Mouse (Mus musculus) stomach, embryonic 16.5 days (tissue): ENCODE measurements at regions not wholly inside any gene's neighbourhood (a gene's known extent, or its start where the extent isn't known, plus 50 kb on each side); places are given as distances from the start of the nearest gene placed in this dataset.

ENCODE experiments used
- ATAC-seq: fragments of 200-750 bp; cut with Nextera tagmentation; 2 replicates; pipeline ENCODE4 v1.8.0; 2017; ENCODE audit warnings: moderate number of reproducible peaks, moderate TSS enrichment; ENCODE audit not compliant: insufficient read depth, low FRiP score
- H3K27ac ChIP-seq: fragments of 300-500 bp; sonication (generic); 2 replicates; pipeline ENCODE4 v1.5.1; 2014; ENCODE audit warnings: low read length
- H3K27me3 ChIP-seq: fragments of 300-500 bp; sonication (generic); 2 replicates; pipeline ENCODE4 v1.6.1; 2014; ENCODE audit warnings: low read length, control low read depth, mixed read lengths; ENCODE audit not compliant: control insufficient read depth, insufficient read depth
- H3K36me3 ChIP-seq: fragments of 300-500 bp; sonication (generic); 2 replicates; pipeline ENCODE4 v1.6.1; 2014; ENCODE audit warnings: low read length; ENCODE audit not compliant: control insufficient read depth, insufficient read depth
- H3K4me1 ChIP-seq: fragments of 300-500 bp; sonication (generic); 2 replicates; pipeline ENCODE4 v1.6.1; 2014; ENCODE audit warnings: low read length, control low read depth, mixed read lengths; ENCODE audit not compliant: control insufficient read depth, insufficient read depth
- H3K4me2 ChIP-seq: fragments of 300-500 bp; sonication (generic); 2 replicates; pipeline ENCODE4 v1.6.1; 2014; ENCODE audit warnings: low read depth, low read length, mixed read lengths
- H3K4me3 ChIP-seq: fragments of 300-500 bp; sonication (generic); replicated peaks from 2 replicates; pipeline ENCODE4 v1.5.1; 2014; ENCODE audit warnings: mild to moderate bottlenecking, low read length
- H3K9ac ChIP-seq: fragments of 300-500 bp; sonication (generic); 2 replicates; pipeline ENCODE4 v1.6.1; 2014; ENCODE audit warnings: low read length
- H3K9me3 ChIP-seq: fragments of 300-500 bp; sonication (generic); replicated peaks from 2 replicates; pipeline ENCODE4 v1.6.1; 2016; ENCODE audit warnings: low read length, control low read depth; ENCODE audit not compliant: control insufficient read depth
- WGBS: fragments of 180-500 bp; shearing (Covaris S2); extraction: QIAGEN DNeasy Blood & Tissue Kit; methylation state at CpG from one replicate; pipeline ENCODE4 v1.1.7; 2014; 5-methylcytosine and 5-hydroxymethylcytosine counted together

- WGBS: 83% methylated on average over 9 of the region's 9 CpGs
Observed at GRCm38 (mm10) chr1:59403831-59404547, 78.2 kb upstream of the Fzd7 start.

GRCm38 (mm10) chr1:59405370-59405769 lies 76.9 kb upstream of the Fzd7 start:
- H3K4me3 ChIP-seq: no peak overlapping the region
- no peak for ATAC-seq
- no peak overlapping the region for H3K9ac ChIP-seq
- H3K36me3 ChIP-seq: no peaks in the 10 kb centered on the region
- H3K27me3 ChIP-seq: no peaks in the 10 kb centered on the region
- H3K27ac ChIP-seq: no peak overlapping the region
- no peaks in the 10 kb centered on the region for H3K9me3 ChIP-seq
- WGBS: 79% methylated on average over 8 of the region's 8 CpGs
- no peak overlapping the region for H3K4me2 ChIP-seq
- no peaks in the 10 kb centered on the region for H3K4me1 ChIP-seq

More at GRCm38 (mm10) chr1:59403831-59404547, 78.2 kb upstream of the Fzd7 start:
- no peaks in the 10 kb centered on the region for H3K4me1 ChIP-seq
- no peak overlapping the region for H3K4me3 ChIP-seq
- no peaks in the 10 kb centered on the region for H3K27me3 ChIP-seq
- no peaks in the 10 kb centered on the region for H3K9me3 ChIP-seq
- H3K36me3 ChIP-seq: no peaks in the 10 kb centered on the region
- ATAC-seq: no peak
- H3K27ac ChIP-seq: no peak overlapping the region
- no peak overlapping the region for H3K4me2 ChIP-seq
- no peak overlapping the region for H3K9ac ChIP-seq

- no peak overlapping the region for H3K4me2 ChIP-seq
- no peak for ATAC-seq
- H3K4me1 ChIP-seq: no peaks in the 10 kb centered on the region
- no peak overlapping the region for H3K27ac ChIP-seq
- 54% methylated on average over 6 of the region's 6 CpGs for WGBS
- no peak overlapping the region for H3K4me3 ChIP-seq
- no peaks in the 10 kb centered on the region for H3K36me3 ChIP-seq
- no peaks in the 10 kb centered on the region for H3K27me3 ChIP-seq
- H3K9ac ChIP-seq: no peak overlapping the region
- no peaks in the 10 kb centered on the region for H3K9me3 ChIP-seq
Observed at GRCm38 (mm10) chr1:59406741-59407306, 75.4 kb upstream of the Fzd7 start.

- no peak for ATAC-seq
- WGBS: 21% methylated on average over 8 of the region's 8 CpGs
- no peak overlapping the region for H3K27ac ChIP-seq
Observed at GRCm38 (mm10) chr1:59409585-59410160, 72.6 kb upstream of the Fzd7 start.

GRCm38 (mm10) chr1:59413264-59413663 lies 69.0 kb upstream of the Fzd7 start:
- H3K27me3 ChIP-seq: no peaks in the 10 kb centered on the region
- no peak for ATAC-seq
- H3K4me2 ChIP-seq: no peak overlapping the region
- H3K27ac ChIP-seq: no peak overlapping the region
- WGBS: 84% methylated on average over 8 of the region's 8 CpGs
- no peaks in the 10 kb centered on the region for H3K36me3 ChIP-seq
- no peaks in the 10 kb centered on the region for H3K9me3 ChIP-seq
- H3K4me3 ChIP-seq: no peak overlapping the region
- no peaks in the 10 kb centered on the region for H3K4me1 ChIP-seq
- no peak overlapping the region for H3K9ac ChIP-seq

More at GRCm38 (mm10) chr1:59409585-59410160, 72.6 kb upstream of the Fzd7 start:
- H3K27me3 ChIP-seq: no peaks in the 10 kb centered on the region
- no peaks in the 10 kb centered on the region for H3K9me3 ChIP-seq
- H3K9ac ChIP-seq: no peak overlapping the region
- no peaks in the 10 kb centered on the region for H3K36me3 ChIP-seq
- H3K4me2 ChIP-seq: no peak overlapping the region
- no peak overlapping the region for H3K4me3 ChIP-seq
- no peaks in the 10 kb centered on the region for H3K4me1 ChIP-seq

- no peak overlapping the region for H3K27ac ChIP-seq
- 80% methylated on average over 13 of the region's 13 CpGs for WGBS
- ATAC-seq: no peak
- H3K9ac ChIP-seq: no peak overlapping the region
- no peaks in the 10 kb centered on the region for H3K36me3 ChIP-seq
- no peak overlapping the region for H3K4me2 ChIP-seq
- H3K27me3 ChIP-seq: no peaks in the 10 kb centered on the region
- no peaks in the 10 kb centered on the region for H3K9me3 ChIP-seq
- no peak overlapping the region for H3K4me3 ChIP-seq
- no peaks in the 10 kb centered on the region for H3K4me1 ChIP-seq
Observed at GRCm38 (mm10) chr1:59414401-59415210, 67.6 kb upstream of the Fzd7 start.

- 79% methylated on average over 11 of the region's 11 CpGs for WGBS
- Histone ChIP-seq H3K4me3 (no peak overlapping the region), H3K9me3 (no peaks in the 10 kb centered on the region), H3K36me3 (no peaks in the 10 kb centered on the region), H3K9ac (no peak overlapping the region), H3K27ac (no peak overlapping the region), H3K27me3 (no peaks in the 10 kb centered on the region), H3K4me2 (no peak overlapping the region), H3K4me1 (no peaks in the 10 kb centered on the region)
- ATAC-seq: no peak
Observed at GRCm38 (mm10) chr1:59415733-59416312, 66.4 kb upstream of the Fzd7 start.

GRCm38 (mm10) chr1:59417317-59417716 lies 64.9 kb upstream of the Fzd7 start:
- 27% methylated on average over 1 of the region's 1 CpGs for WGBS
- Histone ChIP-seq H3K36me3 (no peaks in the 10 kb centered on the region), H3K9ac (no peak overlapping the region), H3K27ac (no peak overlapping the region; the same call in 1 of the 2 replicates), H3K4me2 (no peak overlapping the region), H3K9me3 (no peaks in the 10 kb centered on the region), H3K27me3 (no peaks in the 10 kb centered on the region), H3K4me3 (no peak overlapping the region), H3K4me1 (peaks cover 1% of the 10 kb centered on the region; the same call in 1 of the 2 replicates)
- no peak for ATAC-seq
